Mouse (Mus musculus) cerebellum, postnatal 25 days (tissue): ENCODE results near the gene Rpp30.

Experiments used
- DNase-seq, 2 experiments: peaks; one replicate each; pipeline ENCODE4 v3.0.0; 2021; ENCODE audit warnings: mixed read lengths in 2 of 2

The Rpp30 gene

DNA sequence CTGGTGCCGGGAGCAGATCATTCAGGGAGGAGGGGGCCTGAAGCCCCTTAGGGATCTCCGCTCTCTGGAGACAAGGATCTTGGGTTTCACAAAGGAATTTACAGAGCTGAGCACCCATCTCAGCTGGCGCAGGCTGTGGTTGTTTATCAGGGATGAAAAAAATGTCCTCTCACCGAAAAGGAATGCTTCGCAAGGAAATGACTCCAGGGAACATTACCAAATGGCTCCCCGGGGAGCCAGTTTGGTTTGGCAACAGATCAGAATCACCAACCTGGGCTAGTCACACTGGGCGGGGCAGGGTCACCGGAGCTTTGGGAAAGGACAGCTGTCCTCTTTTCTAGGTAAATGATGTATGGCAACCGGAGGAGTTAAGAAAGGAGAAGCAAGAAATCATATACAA is 45.7 kb downstream of the Rpp30 start:
- DNase-seq, result no peak

DNA sequence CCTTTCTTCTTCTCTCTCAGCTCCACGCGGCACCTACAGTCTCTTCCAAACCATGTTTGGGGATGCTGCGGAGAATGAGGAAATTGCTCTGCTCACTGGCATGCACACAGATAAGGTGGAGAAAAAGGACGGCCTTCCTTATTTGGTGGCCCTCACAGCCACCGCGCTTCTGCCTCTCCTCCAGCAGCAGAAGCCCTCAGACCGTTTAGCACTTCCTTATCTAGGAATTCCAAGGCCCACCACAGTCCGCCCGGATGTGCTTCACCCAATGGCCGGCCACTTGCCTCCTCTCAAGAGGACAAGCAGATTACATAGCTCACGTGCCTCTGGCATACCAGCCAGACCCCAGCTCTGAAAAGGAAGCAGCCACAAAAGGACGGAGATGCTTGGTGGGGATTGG is 46.1 kb downstream of the Rpp30 start:
- no peak for DNase-seq

DNA sequence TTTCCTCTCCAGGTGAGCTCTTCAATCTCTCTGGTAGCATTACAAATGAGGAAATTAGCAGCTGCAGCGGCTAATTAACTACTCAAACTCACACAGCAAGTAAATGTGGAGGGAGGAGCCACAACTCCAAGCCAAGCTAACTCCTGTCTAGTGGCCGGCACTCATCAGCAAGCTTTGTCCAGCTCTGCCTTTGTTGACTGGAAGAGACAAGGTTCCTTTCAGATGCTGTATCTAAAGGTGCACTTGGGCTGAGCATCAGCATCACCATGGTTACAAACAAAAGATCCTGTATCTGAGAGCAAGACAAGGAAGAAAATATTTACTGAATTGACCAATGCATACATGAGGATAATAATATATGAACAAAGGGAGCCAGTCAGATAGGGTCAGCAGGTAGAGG is 46.7 kb downstream of the Rpp30 start:
- no peak for DNase-seq

DNA sequence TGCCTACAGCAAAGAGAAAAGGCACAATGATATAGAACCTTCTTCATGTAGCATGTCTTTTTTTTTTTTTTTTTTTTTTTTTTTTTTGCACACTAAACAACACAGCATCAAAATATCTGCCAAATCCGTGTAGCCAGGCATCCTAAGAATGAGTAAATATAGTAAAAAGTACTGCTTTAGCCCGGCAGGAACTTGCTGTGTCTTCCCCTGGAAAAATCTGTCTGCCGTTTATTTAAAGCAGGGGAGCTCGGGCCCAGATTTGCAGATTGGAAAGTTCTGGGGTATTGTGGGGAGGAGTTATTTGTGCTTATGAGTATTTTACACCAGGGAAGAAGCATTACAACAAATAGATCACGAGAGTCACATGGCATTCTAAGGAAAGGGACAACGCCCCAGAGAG is 48.5 kb downstream of the Rpp30 start:
- no peak for DNase-seq

DNA sequence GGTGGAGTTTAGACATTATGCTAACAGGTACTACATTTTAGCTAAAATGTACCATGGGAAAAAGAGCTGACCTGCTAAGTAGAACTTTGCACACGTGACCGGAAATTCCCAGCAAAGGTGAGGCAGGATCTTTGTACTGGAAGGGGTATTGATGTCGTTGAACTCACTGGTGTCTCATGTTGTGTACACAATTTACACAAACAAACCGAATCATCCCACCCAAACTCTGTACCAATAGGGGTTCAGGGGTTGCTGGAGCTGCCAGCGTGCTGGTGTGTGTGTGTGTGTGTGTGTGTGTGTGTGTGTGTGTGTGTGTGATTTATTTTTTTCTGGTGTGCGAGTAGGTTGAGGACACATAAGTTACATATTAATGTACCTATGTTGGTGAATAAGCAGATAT is 49.5 kb downstream of the Rpp30 start:
- DNase-seq, result no peak

DNA sequence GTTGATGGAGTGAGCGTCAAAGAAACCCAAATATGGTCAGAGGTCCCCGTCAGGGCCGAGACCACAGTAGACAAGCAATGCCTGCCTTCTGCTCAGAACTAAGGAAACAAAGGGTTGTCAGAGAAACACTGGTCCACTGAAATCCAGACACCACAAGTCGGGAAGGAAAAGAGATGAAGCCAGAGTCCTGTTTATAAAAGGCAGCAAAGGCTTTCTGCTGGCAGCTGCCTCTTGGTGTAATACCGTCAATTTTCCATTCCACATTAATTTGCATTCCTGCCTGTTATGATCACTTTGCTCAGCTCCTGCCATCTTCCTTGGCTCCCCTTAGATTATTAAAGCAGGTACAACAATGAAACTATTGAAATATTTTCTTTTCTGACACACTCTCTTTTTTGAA is 50.2 kb downstream of the Rpp30 start:
- no peak for DNase-seq

DNA sequence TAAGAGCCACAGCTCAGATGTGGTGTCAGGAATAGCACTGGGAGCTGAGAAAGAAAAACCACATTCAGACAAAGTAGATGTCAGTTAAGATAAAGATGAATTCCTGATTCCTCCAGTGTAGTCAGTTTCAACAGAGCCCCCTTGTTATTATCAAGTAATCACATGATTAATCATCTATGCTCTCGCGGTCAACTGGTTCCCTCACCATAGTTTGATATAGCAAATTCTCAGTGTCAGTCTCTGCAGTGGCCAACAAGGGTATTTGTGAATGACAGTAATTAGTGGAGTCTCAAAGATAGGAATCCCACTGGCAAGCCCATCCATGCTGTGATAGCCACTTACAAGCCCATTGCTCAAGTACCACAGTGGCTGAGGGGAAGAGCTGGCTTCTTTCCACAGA is 60.1 kb downstream of the Rpp30 start:
- no peak for DNase-seq

DNA sequence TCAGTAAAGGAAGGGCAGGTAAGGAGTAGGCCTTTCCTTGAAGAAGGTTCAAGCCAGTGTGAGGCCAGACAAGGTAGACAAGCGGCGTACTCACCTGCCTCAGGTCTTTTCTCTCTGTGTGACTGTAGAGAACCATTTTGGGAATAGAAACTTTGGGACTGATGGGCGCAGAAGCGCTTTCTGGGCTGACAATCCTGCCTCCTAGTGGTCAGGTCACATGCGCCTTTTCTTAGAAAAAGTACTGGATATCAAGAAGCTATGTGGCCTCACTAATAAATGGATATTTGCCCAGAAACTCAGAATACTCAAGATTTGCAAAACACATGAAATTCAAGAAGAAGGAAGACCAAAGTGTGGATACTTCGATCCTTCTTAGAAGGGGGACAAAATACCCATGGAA is 65.1 kb downstream of the Rpp30 start:
- no peak for DNase-seq

DNA sequence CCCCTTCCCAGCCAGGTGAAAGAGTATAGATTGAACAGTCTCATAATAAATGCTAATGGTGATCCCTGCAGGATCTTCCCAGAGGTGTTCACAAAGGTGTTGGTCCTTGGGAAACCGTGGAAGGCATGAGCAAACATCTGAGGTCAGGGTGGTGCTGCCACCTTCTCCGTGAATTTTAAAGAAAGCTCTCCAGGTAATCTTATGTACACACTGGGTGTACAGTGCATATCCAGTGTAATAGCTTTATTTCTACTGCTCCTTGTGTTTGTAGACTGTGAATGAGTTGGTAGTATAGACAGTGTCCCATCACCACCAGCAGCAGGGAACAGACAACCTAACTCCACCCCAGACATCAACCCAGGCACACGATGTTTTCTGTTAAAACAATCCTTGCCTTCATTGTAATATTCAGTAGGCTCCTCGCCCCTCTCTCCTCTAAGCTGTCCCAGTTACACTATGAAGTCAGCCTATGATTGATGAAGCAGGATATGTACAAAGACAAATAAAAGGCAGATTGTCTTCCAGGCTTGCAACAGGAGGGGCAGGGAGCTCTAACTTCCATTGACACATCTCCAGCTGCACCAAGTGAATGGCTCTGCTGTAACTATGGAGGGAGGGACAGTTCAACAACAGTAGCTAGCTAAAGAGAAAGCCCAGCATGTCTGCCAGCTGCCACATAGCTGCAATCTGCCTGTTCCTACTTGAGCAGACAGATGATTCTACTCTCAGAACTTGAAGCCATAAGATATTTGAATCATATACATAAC is 66.9 kb downstream of the Rpp30 start:
- DNase-seq, result no peak
